Comparison of ENCODE assay signal across 20 mouse cellular contexts in the genomic region with DNA sequence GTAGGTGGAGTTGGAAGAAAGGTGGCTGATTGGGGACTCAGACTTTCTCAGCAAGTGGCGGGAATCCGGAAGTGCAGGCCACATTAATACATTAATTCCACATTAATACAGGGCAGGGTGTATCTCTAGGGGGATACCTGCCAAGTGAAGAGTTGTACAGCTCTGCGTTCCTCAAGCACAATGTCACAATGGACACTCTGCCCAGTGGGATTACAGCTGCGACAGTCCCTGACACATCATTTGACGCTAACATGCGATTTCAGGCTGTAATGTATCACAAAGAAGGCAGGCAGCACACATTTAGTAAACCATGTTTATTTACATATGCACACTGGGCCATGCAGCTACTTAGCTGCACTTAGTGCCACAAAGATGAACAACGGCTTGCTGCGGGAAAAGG. TPM values are rescaled to one million over a fixed set of nuclear protein-coding genes. Genes with fewer than 3 reads are reported as not detected.
DNase-seq lines count a peak whose midpoint lies in the region; ATAC-seq and TF ChIP-seq lines count a peak whose summit lies in the region.
"Had no signal": no experiment of that assay in that cellular context is flagged by ENCODE, and none has a peak within 500 bp of the region (broad histone marks: within the 10 kb centered on the region; RNA-seq: fewer than 3 reads in every experiment).

No protein-coding gene starts in this region.

- no peaks in the 10 kb centered on the region for H3K4me1 ChIP-seq in liver, embryonic 14.5 days (replicated peaks; ENCODE audit: control insufficient read depth in 2 of 2, insufficient read depth in 2 of 2, low read length in 1 of 2)
- no peaks in the 10 kb centered on the region; the same call in 1 of the 2 replicates for H3K4me1 ChIP-seq in liver, postnatal 0 days (ENCODE audit: insufficient read depth)
- no peaks in the 10 kb centered on the region for H3K4me1 ChIP-seq in midbrain, embryonic 11.5 days (ENCODE audit: control insufficient read depth, insufficient read depth, low read length)
- H3K4me1 ChIP-seq in midbrain, embryonic 10.5 days, result peaks cover 5% of the 10 kb centered on the region
- no peaks in the 10 kb centered on the region for H3K4me1 ChIP-seq in limb, embryonic 10.5 days
- no peaks in the 10 kb centered on the region for H3K4me1 ChIP-seq in hindbrain, postnatal 0 days (ENCODE audit: insufficient read depth, low read length)
- H3K4me1 ChIP-seq: embryonic facial prominence, embryonic 10.5 days; embryonic facial prominence, embryonic 12.5 days had no signal

- TF ChIP-seq EP300 in liver, embryonic 14.5 days (IDR thresholded peaks at IDR 0.05; ENCODE audit: low read depth), result no peak
- TF ChIP-seq EP300 in liver, postnatal 0 days (IDR thresholded peaks at IDR 0.05; ENCODE audit: low read depth), result no peak

- H3K9me3 ChIP-seq in liver, embryonic 14.5 days (ENCODE audit: control insufficient read depth, low read length), result no peaks in the 10 kb centered on the region
- no peaks in the 10 kb centered on the region for H3K9me3 ChIP-seq in liver, postnatal 0 days (ENCODE audit: low read length)
- H3K9me3 ChIP-seq in midbrain, embryonic 11.5 days (ENCODE audit: control insufficient read depth, low read length), result no peaks in the 10 kb centered on the region
- H3K9me3 ChIP-seq in midbrain, embryonic 10.5 days (replicated peaks), result no peaks in the 10 kb centered on the region
- no peaks in the 10 kb centered on the region for H3K9me3 ChIP-seq in limb, embryonic 10.5 days (replicated peaks)
- no peaks in the 10 kb centered on the region for H3K9me3 ChIP-seq in hindbrain, postnatal 0 days (ENCODE audit: low read length)
- H3K9me3 ChIP-seq: embryonic facial prominence, embryonic 10.5 days; embryonic facial prominence, embryonic 12.5 days; forebrain, embryonic 13.5 days; forebrain, embryonic 15.5 days had no signal

- H3K27me3 ChIP-seq in liver, embryonic 14.5 days (ENCODE audit: control insufficient read depth, insufficient read depth, low read length), result no peaks in the 10 kb centered on the region
- no peaks in the 10 kb centered on the region for H3K27me3 ChIP-seq in liver, postnatal 0 days (ENCODE audit: insufficient read depth, low read length)
- H3K27me3 ChIP-seq in midbrain, embryonic 11.5 days (ENCODE audit: control insufficient read depth, insufficient read depth, low read length), result no peaks in the 10 kb centered on the region
- no peaks in the 10 kb centered on the region for H3K27me3 ChIP-seq in midbrain, embryonic 10.5 days (ENCODE audit: low read depth, poor library complexity, severe bottlenecking)
- H3K27me3 ChIP-seq in limb, embryonic 10.5 days (ENCODE audit: low read depth, poor library complexity, severe bottlenecking), result no peaks in the 10 kb centered on the region
- H3K27me3 ChIP-seq in hindbrain, postnatal 0 days (ENCODE audit: insufficient read depth, low read length), result no peaks in the 10 kb centered on the region
- H3K27me3 ChIP-seq: embryonic facial prominence, embryonic 12.5 days; forebrain, embryonic 13.5 days; forebrain, embryonic 15.5 days had no signal

- no peak overlapping the region for H3K4me3 ChIP-seq in liver, embryonic 14.5 days (ENCODE audit: insufficient read depth in 1 of 2, low read depth in 2 of 2, low read length in 2 of 2)
- no peak overlapping the region for H3K4me3 ChIP-seq in liver, postnatal 0 days (ENCODE audit: low read depth, low read length)
- H3K4me3 ChIP-seq in midbrain, embryonic 11.5 days (ENCODE audit: low read depth, low read length), result no peak overlapping the region
- H3K4me3 ChIP-seq in midbrain, embryonic 10.5 days, result no peak overlapping the region
- H3K4me3 ChIP-seq in limb, embryonic 10.5 days, result no peak overlapping the region
- no peak overlapping the region for H3K4me3 ChIP-seq in hindbrain, postnatal 0 days (ENCODE audit: low read length)
- H3K4me3 ChIP-seq: embryonic facial prominence, embryonic 10.5 days; embryonic facial prominence, embryonic 12.5 days; forebrain, embryonic 13.5 days; forebrain, embryonic 15.5 days had no signal

- no peak for DNase-seq in liver, embryonic 14.5 days (ENCODE audit: low read depth in 3 of 3, low spot score in 3 of 3)
- no peak for DNase-seq in liver, postnatal 0 days
- DNase-seq in midbrain, embryonic 11.5 days (ENCODE audit: low spot score, missing footprints), result peak; percentile 47
- DNase-seq in midbrain, embryonic 10.5 days (ENCODE audit: low spot score), result no peak
- peak; percentile 26 for DNase-seq in ZHBTc4 (ENCODE audit: low read depth, low spot score)
- peak; percentile 19 for DNase-seq in limb, embryonic 10.5 days (ENCODE audit: low spot score)
- DNase-seq in hindbrain, postnatal 0 days (ENCODE audit: low spot score), result no peak
- DNase-seq: adrenal gland, adult 8-10 months; adrenal gland, postnatal 14 days; adrenal gland, postnatal 36 days; cerebellum, adult 11-12 months; cerebellum, adult 2 months; cerebellum, adult 9-10 months; cerebellum, postnatal 10 days; cerebellum, postnatal 25 days had no signal

- 87% methylated on average over 8 of the region's 8 CpGs for WGBS in liver, embryonic 14.5 days (ENCODE audit: insufficient replicate concordance)
- WGBS in liver, postnatal 0 days (ENCODE audit: insufficient replicate concordance), result 89% methylated on average over 8 of the region's 8 CpGs
- WGBS in midbrain, embryonic 11.5 days, result 83% methylated on average over 8 of the region's 8 CpGs
- 84% methylated on average over 8 of the region's 8 CpGs for WGBS in midbrain, embryonic 10.5 days
- 90% methylated on average over 8 of the region's 8 CpGs for WGBS in limb, embryonic 10.5 days
- WGBS in hindbrain, postnatal 0 days, result 66% methylated on average over 8 of the region's 8 CpGs

- ATAC-seq in liver, embryonic 14.5 days (ENCODE audit: insufficient read depth), result no peak; the same call in 1 of the 2 replicates
- ATAC-seq in liver, postnatal 0 days, result no peak
- ATAC-seq in midbrain, embryonic 11.5 days (ENCODE audit: low FRiP score), result no peak
- ATAC-seq in hindbrain, postnatal 0 days, result no peak
- ATAC-seq: activated CD4-positive, CD25-positive, alpha-beta regulatory T cell, adult 4 months; forebrain, embryonic 13.5 days; forebrain, embryonic 15.5 days had no signal

- H3K27ac ChIP-seq in liver, embryonic 14.5 days, result no peak overlapping the region
- H3K27ac ChIP-seq in liver, postnatal 0 days (ENCODE audit: low read depth), result no peak overlapping the region
- H3K27ac ChIP-seq in midbrain, embryonic 11.5 days (ENCODE audit: low read depth, low read length), result no peak overlapping the region
- H3K27ac ChIP-seq in midbrain, embryonic 10.5 days (replicated peaks), result no peak overlapping the region
- H3K27ac ChIP-seq in limb, embryonic 10.5 days, result no peak overlapping the region
- H3K27ac ChIP-seq in hindbrain, postnatal 0 days, result no peak overlapping the region
- H3K27ac ChIP-seq: embryonic facial prominence, embryonic 10.5 days; embryonic facial prominence, embryonic 12.5 days; forebrain, embryonic 13.5 days; forebrain, embryonic 15.5 days had no signal

- 0 out of 2 replicates have a peak, but pooled peaks have one; percentile 4 for TF ChIP-seq CTCF in liver, embryonic 14.5 days (IDR thresholded peaks at IDR 0.05; ENCODE audit: low read depth)
- no peak for TF ChIP-seq CTCF in liver, postnatal 0 days (IDR thresholded peaks at IDR 0.05; ENCODE audit: low read depth)
- no peak for TF ChIP-seq CTCF in hindbrain, postnatal 0 days (IDR thresholded peaks at IDR 0.05; ENCODE audit: low read depth)

- no peak overlapping the region for H3K9ac ChIP-seq in liver, embryonic 14.5 days (replicated peaks)
- no peak overlapping the region for H3K9ac ChIP-seq in liver, postnatal 0 days (replicated peaks)
- no peak overlapping the region for H3K9ac ChIP-seq in midbrain, embryonic 11.5 days (ENCODE audit: low read length)
- no peak overlapping the region for H3K9ac ChIP-seq in hindbrain, postnatal 0 days (replicated peaks; ENCODE audit: low read length)
- H3K9ac ChIP-seq: embryonic facial prominence, embryonic 12.5 days; forebrain, embryonic 13.5 days; forebrain, embryonic 15.5 days had no signal

- peaks cover 33% of the 10 kb centered on the region for H3K36me3 ChIP-seq in liver, embryonic 14.5 days (replicated peaks; ENCODE audit: control insufficient read depth, insufficient read depth, low read depth)
- peaks cover 21% of the 10 kb centered on the region for H3K36me3 ChIP-seq in liver, postnatal 0 days (replicated peaks; ENCODE audit: insufficient read depth, low read length)
- H3K36me3 ChIP-seq in midbrain, embryonic 11.5 days (ENCODE audit: control insufficient read depth, insufficient read depth, low read length), result no peaks in the 10 kb centered on the region
- peaks cover 24% of the 10 kb centered on the region for H3K36me3 ChIP-seq in midbrain, embryonic 10.5 days
- H3K36me3 ChIP-seq in limb, embryonic 10.5 days, result peaks cover 18% of the 10 kb centered on the region
- peaks cover under 1% of the 10 kb centered on the region; the same call in 1 of the 2 replicates for H3K36me3 ChIP-seq in hindbrain, postnatal 0 days (ENCODE audit: insufficient read depth, low read length)

- no peak overlapping the region for H3K4me2 ChIP-seq in liver, embryonic 14.5 days (ENCODE audit: low read depth)
- no peak overlapping the region for H3K4me2 ChIP-seq in liver, postnatal 0 days (ENCODE audit: low read depth, low read length)
- no peak overlapping the region for H3K4me2 ChIP-seq in midbrain, embryonic 11.5 days
- no peak overlapping the region for H3K4me2 ChIP-seq in hindbrain, postnatal 0 days (ENCODE audit: low read depth, low read length)
- H3K4me2 ChIP-seq: embryonic facial prominence, embryonic 12.5 days; forebrain, embryonic 13.5 days; forebrain, embryonic 15.5 days had no signal

RNA-seq across cellular contexts. Expression of gene Paqr3, which starts 18.4 kb away (rescaled TPM):
- 0.59 and 0.86 TPM in 2 replicates for polyA plus RNA-seq in liver, embryonic 14.5 days (2012; rRNA removed)
- polyA plus RNA-seq in liver, embryonic 14.5 days (2014; fragmentation: Nextera tagmentation; extraction: Ambion mirVana), result 0.49 and 0.77 TPM in 2 replicates
- 1.9 TPM in 2 replicates for polyA plus RNA-seq in liver, postnatal 0 days (2015; fragmentation: Nextera tagmentation; extraction: Ambion mirVana)
- 10.3 and 13.3 TPM in 2 replicates for polyA plus RNA-seq in midbrain, embryonic 11.5 days (2014; fragmentation: Nextera tagmentation; extraction: Ambion mirVana)
- polyA plus RNA-seq in midbrain, embryonic 10.5 days (2016; fragmentation: Nextera tagmentation; extraction: Ambion mirVana), result 8.4 and 9.3 TPM in 2 replicates
- 8.7 and 10.8 TPM in 2 replicates for polyA plus RNA-seq in limb, embryonic 10.5 days (2016; fragmentation: Nextera tagmentation; extraction: Ambion mirVana)
- 44.7 and 45.3 TPM in 2 replicates for total RNA-seq in hindbrain, postnatal 0 days (2014; rRNA removed)
- polyA plus RNA-seq in hindbrain, postnatal 0 days (2015; fragmentation: Nextera tagmentation; extraction: Ambion mirVana), result 9.8 and 11.6 TPM in 2 replicates

Comparison
In these comparisons a context has a peak if more than half of its experiments do, and no peak if none do; other contexts are left out.
1. DNase-seq: peak in midbrain, embryonic 11.5 days (single experiment), ZHBTc4 (single experiment) and limb, embryonic 10.5 days (single experiment); none in liver, embryonic 14.5 days (0 of 3), liver, postnatal 0 days (single experiment), midbrain, embryonic 10.5 days (single experiment) and hindbrain, postnatal 0 days (single experiment).